Mouse (Mus musculus) lung, adult 2 months (tissue): ENCODE results near the gene Myo16.

ENCODE experiments used
- CTCF ChIP-seq: fragments of 200-500 bp; IDR thresholded peaks from 2 replicates; pipeline ENCODE4 v1.5.1; 2011; ENCODE audit warnings: mild to moderate bottlenecking, low read length, control low read depth; ENCODE audit not compliant: insufficient read depth
- POLR2A ChIP-seq: fragments of 200-500 bp; IDR thresholded peaks from 2 replicates; pipeline ENCODE4 v1.6.1; 2011; ENCODE audit warnings: low read depth, mild to moderate bottlenecking, control low read depth, low read length, borderline replicate concordance; ENCODE audit errors: extremely low read depth

DNA sequence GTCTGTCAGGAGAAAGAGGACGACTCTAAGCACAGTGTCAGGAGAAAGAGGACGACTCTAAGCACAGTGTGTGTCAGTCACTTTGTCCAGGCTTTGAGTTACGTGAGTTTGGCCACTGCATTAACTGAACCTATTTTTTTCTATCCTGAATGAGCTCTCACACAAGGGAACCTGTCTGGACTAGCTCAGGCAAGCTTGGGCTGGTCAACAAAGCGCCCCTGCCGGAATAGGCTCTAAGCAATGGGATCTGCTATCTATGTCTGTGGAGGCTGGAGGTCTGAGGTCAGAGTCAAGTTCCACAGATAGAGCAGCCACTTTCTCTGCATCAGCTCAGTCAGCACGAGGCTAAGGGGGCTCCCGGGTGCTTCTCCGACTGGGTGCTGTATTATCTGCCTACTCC lies 46.3 kb downstream of the Myo16 start:
- TF ChIP-seq POLR2A (no peak), CTCF (no peak)
